Mouse (Mus musculus): Measurements from ENCODE around the gene Sc5d.

Sc5d gene

GRCm38 (mm10) chr9:42260481-42260880 is 3.6 kb downstream of the Sc5d start:
- no peak for DNase-seq (ENCODE audit: low spot score)

- no peak for DNase-seq (ENCODE audit: low spot score)
Observed at GRCm38 (mm10) chr9:42249112-42249511, 14.9 kb downstream of the Sc5d start.

DNA sequence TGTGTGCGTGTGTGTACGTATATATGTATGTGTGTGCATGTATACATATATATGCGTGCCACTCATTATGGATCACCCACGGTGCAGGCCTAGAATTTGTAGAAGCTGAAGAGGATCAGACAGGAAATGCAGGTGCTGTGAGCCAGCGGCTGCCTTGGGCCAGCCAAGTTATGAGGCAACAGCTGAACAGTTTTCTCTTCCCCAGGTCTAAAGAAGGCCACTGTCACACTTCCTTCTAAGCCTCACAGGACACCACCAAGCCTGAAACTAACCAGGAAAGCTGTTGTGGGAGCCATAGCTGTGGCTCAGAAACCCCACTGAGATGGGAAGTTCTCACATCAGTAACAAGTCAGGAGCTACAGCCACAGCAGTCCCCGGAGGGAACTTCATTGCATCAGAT is 17.4 kb downstream of the Sc5d start:
- DNase-seq (ENCODE audit: low spot score): no peak

DNA sequence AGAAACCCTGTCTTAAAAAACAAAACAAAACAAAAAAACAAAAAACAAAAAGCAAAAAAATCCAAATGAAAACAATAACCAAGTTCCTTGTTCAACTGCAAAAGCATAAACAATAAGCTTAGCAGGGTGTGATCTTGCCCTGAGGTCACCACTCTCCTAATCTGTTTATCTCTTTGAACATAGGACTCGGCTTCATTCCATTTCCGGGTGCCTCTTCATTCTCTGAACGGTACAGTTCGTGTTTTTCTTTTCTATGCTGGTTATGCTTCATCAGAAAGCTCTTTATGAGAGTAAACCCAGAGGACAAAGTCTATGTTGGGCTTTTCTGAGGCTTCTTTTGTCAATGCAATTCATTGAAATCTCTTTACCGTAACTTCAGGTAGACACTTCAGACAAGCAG is 19.9 kb downstream of the Sc5d start:
- no peak for DNase-seq (ENCODE audit: low spot score)

DNA sequence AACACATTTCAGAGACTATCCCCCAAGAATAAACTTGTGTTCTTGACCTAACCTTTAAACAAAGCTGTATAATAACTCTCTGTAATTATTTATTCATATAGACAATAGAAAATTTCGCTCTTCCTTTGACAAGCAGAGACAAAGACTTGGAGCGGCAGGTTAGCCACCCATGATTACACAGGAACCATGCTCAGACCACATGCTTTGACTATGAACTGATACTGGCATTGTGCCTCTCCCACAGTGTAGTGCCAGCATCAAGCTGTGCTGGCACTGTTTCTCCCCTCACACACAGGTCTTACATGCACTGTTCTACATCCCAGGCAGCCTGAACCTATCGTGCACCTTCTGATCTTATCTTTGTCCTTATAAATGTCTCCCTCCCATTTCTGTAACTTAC is 23.0 kb downstream of the Sc5d start:
- no peak for DNase-seq (ENCODE audit: low spot score)

- peak; percentile 9 for DNase-seq (ENCODE audit: low spot score)
Observed at GRCm38 (mm10) chr9:42240583-42240992, 23.5 kb downstream of the Sc5d start.

- no peak for DNase-seq (ENCODE audit: low spot score)
Observed at GRCm38 (mm10) chr9:42238827-42239226, 25.2 kb downstream of the Sc5d start.

- no peak for DNase-seq (ENCODE audit: low spot score)
Observed at GRCm38 (mm10) chr9:42231116-42231515, 32.9 kb downstream of the Sc5d start.

DNA sequence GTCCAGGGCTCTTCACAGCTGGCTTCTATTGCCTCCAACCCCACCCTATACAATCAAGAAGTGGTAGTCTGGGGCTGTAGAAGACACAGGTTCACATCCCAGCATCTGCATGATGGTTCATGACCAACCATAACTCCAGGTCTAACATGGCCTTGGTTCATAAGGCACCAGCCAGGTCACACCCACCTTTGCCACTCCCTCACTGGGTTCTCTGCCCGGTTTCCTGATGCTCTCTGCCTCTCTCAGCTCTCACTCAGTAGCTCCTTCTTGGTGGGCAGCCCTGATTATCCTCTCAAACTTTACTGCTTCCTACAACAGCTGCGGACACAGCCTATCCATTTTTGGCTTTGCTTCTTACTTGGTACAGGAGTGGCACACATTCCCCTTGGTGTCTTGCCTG is 33.7 kb downstream of the Sc5d start:
- no peak for DNase-seq (ENCODE audit: low spot score)

DNA sequence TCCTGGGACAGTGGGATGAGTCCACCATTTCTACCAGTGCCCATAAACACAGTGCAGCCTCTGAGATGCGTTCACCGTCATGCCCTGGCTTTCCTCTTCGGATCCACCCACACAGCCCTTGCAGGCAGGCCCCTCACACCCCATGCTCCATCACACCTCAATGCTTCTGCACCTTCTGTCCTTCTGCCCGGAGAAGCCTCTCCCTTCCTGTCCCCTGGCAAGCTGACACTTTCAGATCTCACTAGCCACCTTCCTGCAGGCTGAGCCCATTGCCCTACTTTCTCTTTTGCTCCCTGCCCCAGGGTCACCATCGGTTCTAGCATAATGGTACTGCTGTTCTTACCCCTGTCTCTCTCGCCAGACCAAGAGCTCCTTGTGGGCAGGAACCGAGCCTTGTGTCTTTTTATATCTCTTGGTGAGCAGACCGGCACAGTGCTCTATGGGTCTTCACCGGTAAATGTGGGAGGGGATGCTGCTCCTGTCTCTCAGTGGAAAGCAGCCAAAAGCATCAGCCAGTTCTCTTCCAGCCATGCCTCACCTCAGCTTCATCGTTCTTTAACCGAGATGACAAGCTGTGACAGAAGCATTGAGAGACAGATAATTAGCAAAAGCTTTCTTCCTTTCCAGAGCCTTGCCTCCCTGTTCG is 34.5 kb downstream of the Sc5d start:
- DNase-seq (ENCODE audit: low spot score): no peak

GRCm38 (mm10) chr9:42227804-42228203 is 36.3 kb downstream of the Sc5d start:
- DNase-seq (ENCODE audit: low spot score): no peak

- no peak for DNase-seq (ENCODE audit: low spot score)
Observed at GRCm38 (mm10) chr9:42219001-42219660, 44.9 kb downstream of the Sc5d start.

DNA sequence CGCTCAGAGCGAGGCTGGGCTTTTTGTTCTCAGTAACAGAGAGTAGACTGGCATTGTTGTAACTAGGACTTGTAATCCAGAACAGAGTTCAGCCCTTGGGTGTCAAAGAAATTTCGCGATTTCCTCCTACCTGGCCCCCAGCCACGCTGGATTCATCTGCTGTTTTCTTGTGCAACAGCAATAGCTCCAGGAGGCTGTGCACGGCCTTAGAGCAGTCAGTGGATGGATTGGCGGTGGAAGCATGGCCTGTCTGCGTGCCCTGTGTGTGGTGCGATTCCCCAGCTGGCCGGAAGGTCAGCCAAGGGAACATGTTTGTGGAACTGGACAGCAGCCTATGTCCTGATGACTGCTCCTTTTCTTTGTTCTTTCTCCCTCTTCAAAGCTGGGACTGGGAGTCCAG is 46.4 kb downstream of the Sc5d start:
- DNase-seq (ENCODE audit: low spot score): peak; percentile 57

DNA sequence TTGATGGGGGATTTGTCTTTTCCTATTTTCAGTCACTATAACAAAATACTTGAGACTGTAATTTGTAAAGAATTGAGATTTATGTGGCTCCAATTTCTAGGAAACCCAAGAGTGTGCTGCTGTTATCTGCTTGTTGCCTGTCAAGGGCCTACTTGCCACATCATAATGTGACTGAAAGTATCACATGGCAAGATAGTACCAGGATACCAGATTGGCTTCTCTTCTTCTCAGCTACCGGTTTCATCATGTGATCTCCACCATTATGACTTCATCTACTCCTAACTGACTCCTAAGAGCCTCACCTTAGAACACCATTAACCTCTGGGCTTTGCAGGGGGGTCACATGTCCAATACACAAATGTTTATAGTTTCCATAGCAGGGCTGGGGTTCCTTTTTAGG is 49.9 kb downstream of the Sc5d start:
- no peak for DNase-seq (ENCODE audit: low spot score)

DNA sequence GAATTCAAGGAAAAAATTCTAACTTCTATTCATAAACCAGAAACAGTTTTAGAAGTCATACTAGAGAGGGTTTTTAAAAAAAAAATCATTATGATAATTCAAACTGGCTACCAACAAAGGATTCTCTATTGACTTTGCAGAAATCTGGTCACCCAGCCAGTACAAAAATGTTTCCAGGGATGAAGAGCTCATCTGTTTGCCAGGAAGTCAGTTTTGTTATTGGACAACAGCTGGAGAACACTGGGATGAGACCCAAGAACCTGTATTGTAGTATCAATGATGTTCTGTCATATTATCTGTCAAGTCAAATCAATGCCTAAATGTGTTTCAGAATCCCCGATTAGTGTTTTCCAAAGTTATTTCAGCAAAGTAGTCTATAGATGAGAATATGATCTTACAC is 50.9 kb downstream of the Sc5d start:
- no peak for DNase-seq (ENCODE audit: low spot score)

DNA sequence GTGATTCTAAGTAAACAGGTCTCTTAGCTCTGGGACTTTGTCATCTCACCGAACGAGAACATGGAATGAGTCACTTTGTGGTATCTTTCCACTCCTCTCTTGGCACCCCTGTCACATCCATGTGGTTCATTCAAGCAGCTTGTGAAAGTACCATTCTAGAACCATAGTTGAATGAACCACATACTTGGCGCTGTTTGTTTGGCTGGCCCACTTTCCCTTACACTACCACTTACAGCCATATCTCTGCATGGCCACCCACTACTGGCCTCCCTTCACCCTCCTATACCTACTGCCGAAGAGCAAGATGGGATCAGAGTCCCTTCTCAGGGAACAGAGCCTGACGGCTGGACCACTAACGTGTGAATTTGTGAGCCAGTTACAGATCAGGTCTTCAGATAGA is 54.4 kb downstream of the Sc5d start:
- DNase-seq (ENCODE audit: low spot score): no peak

DNA sequence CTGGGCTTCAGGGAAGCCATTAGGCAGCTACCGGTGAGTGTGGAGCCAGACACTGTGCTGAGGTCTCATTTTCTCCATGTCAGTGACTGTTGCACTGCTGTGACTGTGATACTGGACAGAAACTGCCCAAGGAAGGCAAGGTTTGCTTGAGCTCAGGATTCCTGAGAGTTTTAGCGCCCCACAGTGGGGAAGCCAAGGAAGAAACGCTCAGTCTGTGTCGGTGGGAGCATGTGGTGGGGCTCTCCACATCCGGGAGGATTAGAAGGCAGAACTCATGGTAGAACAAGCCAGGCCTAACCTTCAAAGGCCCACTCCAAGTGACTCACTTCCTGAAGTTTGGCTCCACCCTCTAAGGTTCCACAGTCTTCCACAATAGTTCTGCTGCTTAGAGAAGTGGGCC is 55.6 kb downstream of the Sc5d start:
- DNase-seq (ENCODE audit: low spot score): no peak

DNA sequence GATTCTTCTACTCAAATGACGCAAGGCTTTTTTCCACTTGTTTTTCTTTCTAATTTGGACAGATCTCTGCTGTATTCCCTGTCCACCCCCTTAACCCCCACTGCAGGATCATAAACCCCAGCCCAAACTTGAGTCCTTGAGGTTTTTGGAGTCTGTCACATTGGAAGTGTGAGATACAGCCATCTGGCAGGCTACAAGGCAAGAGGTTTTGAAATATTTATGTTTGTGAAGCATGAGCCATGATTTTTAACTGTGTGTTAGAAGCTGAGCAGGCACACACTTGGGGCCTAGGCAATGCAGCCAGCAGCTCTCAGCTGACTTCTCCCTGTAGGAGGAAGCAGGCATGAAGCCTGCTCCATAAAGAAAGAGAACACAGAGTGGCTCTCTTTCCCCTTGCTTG is 57.3 kb downstream of the Sc5d start:
- DNase-seq (ENCODE audit: low spot score): no peak

GRCm38 (mm10) chr9:42202271-42202670 is 61.8 kb downstream of the Sc5d start:
- DNase-seq (ENCODE audit: low spot score): no peak
